In genomic region chr2:33639301-33640170, GRCm38 (mm10) we compare ENCODE assay signal across 9 mouse cellular contexts. TPM values are rescaled to one million over a fixed set of nuclear protein-coding genes. Genes with fewer than 3 reads are reported as not detected.
DNase-seq lines count a peak whose midpoint lies in the region; ATAC-seq and TF ChIP-seq lines count a peak whose summit lies in the region.
"Had no signal": no experiment of that assay in that cellular context is flagged by ENCODE, and none has a peak within 500 bp of the region (broad histone marks: within the 10 kb centered on the region; RNA-seq: fewer than 3 reads in every experiment).

No protein-coding gene starts in this region.

- H3K27me3 ChIP-seq in embryonic facial prominence, embryonic 14.5 days (replicated peaks; ENCODE audit: control insufficient read depth, insufficient read depth, low read length): peaks cover 96% of the 10 kb centered on the region
- peaks cover 21% of the 10 kb centered on the region; the same call in 1 of the 2 replicates for H3K27me3 ChIP-seq in cerebellum, adult 2 months (ENCODE audit: control insufficient read depth, insufficient read depth, low read length)

- H3K4me3 ChIP-seq in gastrocnemius, adult 2 months: peak overlapping the region; percentile 70
- H3K4me3 ChIP-seq in embryonic facial prominence, embryonic 14.5 days (ENCODE audit: low read depth, low read length): peak overlapping the region; percentile 46
- no peak overlapping the region for H3K4me3 ChIP-seq in cerebellum, adult 2 months (replicated peaks; ENCODE audit: insufficient read depth, low read depth, low read length)

- no peaks in the 10 kb centered on the region for H3K9me3 ChIP-seq in embryonic facial prominence, embryonic 14.5 days (ENCODE audit: control insufficient read depth, low read length)

- H3K4me2 ChIP-seq in embryonic facial prominence, embryonic 14.5 days (ENCODE audit: low read depth, low read length): peak overlapping the region; percentile 77

- no peaks in the 10 kb centered on the region for H3K36me3 ChIP-seq in embryonic facial prominence, embryonic 14.5 days (ENCODE audit: control insufficient read depth, insufficient read depth, low read length)

- peak overlapping the region; percentile 5; the same call in 1 of the 2 replicates for H3K9ac ChIP-seq in embryonic facial prominence, embryonic 14.5 days (ENCODE audit: low read depth, low read length)

- TF ChIP-seq POLR2A in cerebellum, adult 2 months (IDR thresholded peaks at IDR 0.05; ENCODE audit: borderline replicate concordance, insufficient read depth, low read length): no peak

- no peak for ATAC-seq in embryonic facial prominence, embryonic 14.5 days (ENCODE audit: low read depth)

- TF ChIP-seq CTCF in gastrocnemius, adult 2 months (IDR thresholded peaks at IDR 0.05): no peak
- TF ChIP-seq CTCF in cerebellum, adult 2 months (IDR thresholded peaks at IDR 0.05; ENCODE audit: borderline replicate concordance, insufficient read depth, low read depth, low read length): no peak

- DNase-seq in gastrocnemius, adult 2 months: peak; percentile 36
- DNase-seq in gastrocnemius, adult 18-20 months (ENCODE audit: low spot score): no peak
- DNase-seq in embryonic facial prominence, embryonic 14.5 days (ENCODE audit: low spot score): no peak
- peak; percentile 36 for DNase-seq in induced T-regulatory cell, adult 2 months (ENCODE audit: low read depth)
- peak; percentile 26 for DNase-seq in lung, postnatal 36 days
- DNase-seq in thymus, postnatal 0 days (ENCODE audit: low spot score): peak; percentile 78
- DNase-seq in right cerebral cortex, adult 18-20 months: no peak
- DNase-seq in cerebellum, adult 2 months: no peak

- no peak overlapping the region for H3K27ac ChIP-seq in gastrocnemius, adult 2 months
- no peak overlapping the region for H3K27ac ChIP-seq in embryonic facial prominence, embryonic 14.5 days (replicated peaks; ENCODE audit: low read depth, low read length)
- H3K27ac ChIP-seq in cerebellum, adult 2 months (ENCODE audit: insufficient read depth, low read length): no peak overlapping the region

- no peaks in the 10 kb centered on the region for H3K4me1 ChIP-seq in embryonic facial prominence, embryonic 14.5 days (ENCODE audit: control insufficient read depth, insufficient read depth, low read length)
- no peaks in the 10 kb centered on the region for H3K4me1 ChIP-seq in cerebellum, adult 2 months (ENCODE audit: control insufficient read depth, insufficient read depth, low read length)

- intact Hi-C loops in gastrocnemius, adult 2 months (cut with DNase I): no loop called here

- under 1% methylated on average over 39 of the region's 71 CpGs for WGBS in embryonic facial prominence, embryonic 14.5 days
- 1% methylated on average over 70 of the region's 71 CpGs for WGBS in cerebellum, adult 2 months

RNA-seq across cellular contexts. Expression of gene Lmx1b, which starts 0.8 kb away (rescaled TPM):
- under 1 TPM; 0.18 to 0.25 TPM for total RNA-seq in gastrocnemius, adult 2 months (2021)
- total RNA-seq in gastrocnemius, adult 18-20 months (2021): under 1 TPM; 0.05 to 0.21 TPM
- polyA plus RNA-seq in embryonic facial prominence, embryonic 14.5 days (2014; fragmentation: Nextera tagmentation; extraction: Ambion mirVana): 0.43 and 0.85 TPM in 2 replicates
- 0.05 TPM in 1 of 2 replicates, not detected in the other for polyA plus RNA-seq in thymus, postnatal 0 days (2015; fragmentation: Nextera tagmentation; extraction: Ambion mirVana)
- polyA plus RNA-seq in cerebellum, adult 2 months (2012; rRNA removed): 0.84 and 0.93 TPM in 2 replicates
- polyA plus RNA-seq: C2C12 had no signal

Comparison
In these comparisons a context has a peak if more than half of its experiments do, and no peak if none do; other contexts are left out.
1. DNase-seq: peak in gastrocnemius, adult 2 months (single experiment), induced T-regulatory cell, adult 2 months (single experiment), lung, postnatal 36 days (single experiment) and thymus, postnatal 0 days (single experiment); none in gastrocnemius, adult 18-20 months (single experiment), embryonic facial prominence, embryonic 14.5 days (single experiment), right cerebral cortex, adult 18-20 months (single experiment) and cerebellum, adult 2 months (0 of 2).